Mouse (Mus musculus): ENCODE measurements at regions not wholly inside any gene's neighbourhood (a gene's known extent, or its start where the extent isn't known, plus 50 kb on each side); places are given as distances from the start of the nearest gene placed in this dataset.

GRCm38 (mm10) chr16:77537351-77537750 is 64.5 kb downstream of the Gm11146 start:
- H3K27ac ChIP-seq, result no peak overlapping the region
- H3K4me3 ChIP-seq, result no peak overlapping the region
- WGBS, result 76% methylated on average over 4 of the region's 4 CpGs
- ATAC-seq (ENCODE audit: insufficient number of reproducible peaks, low FRiP score, low TSS enrichment, low read depth), result no peak
- H3K4me2 ChIP-seq, result no peak overlapping the region
- H3K36me3 ChIP-seq, result no peaks in the 10 kb centered on the region
- H3K27me3 ChIP-seq, result no peaks in the 10 kb centered on the region
- H3K9me3 ChIP-seq, result no peaks in the 10 kb centered on the region
- no peaks in the 10 kb centered on the region for H3K4me1 ChIP-seq
- no peak overlapping the region for H3K9ac ChIP-seq

- Histone ChIP-seq H3K4me3 (no peak overlapping the region), H3K9ac (no peak overlapping the region), H3K4me2 (no peak overlapping the region), H3K4me1 (no peaks in the 10 kb centered on the region), H3K9me3 (no peaks in the 10 kb centered on the region), H3K27me3 (no peaks in the 10 kb centered on the region), H3K36me3 (no peaks in the 10 kb centered on the region), H3K27ac (no peak overlapping the region)
- no peak for ATAC-seq (ENCODE audit: insufficient number of reproducible peaks, low FRiP score, low TSS enrichment, low read depth)
- 73% methylated on average over 10 of the region's 10 CpGs for WGBS
Observed at GRCm38 (mm10) chr16:77536746-77537145, 65.1 kb downstream of the Gm11146 start.

DNA sequence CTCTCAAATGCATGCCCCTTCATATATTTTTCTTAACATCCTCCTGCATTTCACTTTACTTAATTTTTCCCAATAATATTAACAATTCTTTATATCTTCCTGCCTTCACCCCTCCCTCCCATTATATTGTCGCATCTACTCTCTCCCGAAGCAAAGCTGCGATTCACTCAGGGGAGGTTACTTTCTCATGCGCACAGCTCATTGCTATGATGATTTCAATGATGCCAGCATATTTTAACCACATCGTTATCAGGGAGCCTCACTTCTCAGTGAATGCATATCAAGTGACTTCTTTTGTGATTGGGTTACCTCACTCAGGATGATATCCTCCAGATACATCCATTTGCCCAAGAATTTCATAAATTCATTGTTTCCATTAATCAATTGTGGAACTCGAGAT is 65.6 kb downstream of the Gm11146 start:
- Histone ChIP-seq H3K9me3 (no peaks in the 10 kb centered on the region), H3K9ac (no peak overlapping the region), H3K27me3 (no peaks in the 10 kb centered on the region), H3K27ac (no peak overlapping the region), H3K4me1 (no peaks in the 10 kb centered on the region), H3K36me3 (no peaks in the 10 kb centered on the region), H3K4me3 (no peak overlapping the region), H3K4me2 (no peak overlapping the region)
- no peak for ATAC-seq (ENCODE audit: insufficient number of reproducible peaks, low FRiP score, low TSS enrichment, low read depth)
- WGBS, result 73% methylated on average over 6 of the region's 6 CpGs

DNA sequence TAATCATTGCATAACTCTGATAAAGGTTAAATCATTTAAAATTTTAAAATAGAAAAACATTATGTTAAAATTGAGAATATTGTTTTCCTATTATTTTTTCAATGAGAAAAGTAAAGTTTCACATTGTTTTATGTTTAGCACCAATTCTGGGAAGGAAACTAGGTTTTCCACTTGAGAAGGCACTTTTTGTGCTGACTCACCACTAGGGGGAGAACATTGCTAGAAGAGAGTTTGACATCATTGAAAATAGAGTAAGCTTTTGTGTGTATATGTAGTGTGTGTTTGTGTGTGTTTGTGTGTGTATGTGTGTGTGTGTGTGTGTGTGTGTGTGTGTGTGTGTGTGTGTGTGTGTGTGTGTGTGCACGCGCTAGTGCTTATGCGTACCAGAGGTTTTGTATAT is 66.9 kb downstream of the Gm11146 start:
- H3K9ac ChIP-seq, result no peak overlapping the region
- H3K4me3 ChIP-seq, result no peak overlapping the region
- no peak overlapping the region for H3K4me2 ChIP-seq
- no peak overlapping the region for H3K27ac ChIP-seq
- H3K27me3 ChIP-seq, result no peaks in the 10 kb centered on the region
- ATAC-seq (ENCODE audit: insufficient number of reproducible peaks, low FRiP score, low TSS enrichment, low read depth), result no peak
- WGBS, result 85% methylated on average over 3 of the region's 3 CpGs
- H3K4me1 ChIP-seq, result no peaks in the 10 kb centered on the region
- H3K36me3 ChIP-seq, result peaks cover 5% of the 10 kb centered on the region; the same call in 1 of the 2 replicates
- no peaks in the 10 kb centered on the region for H3K9me3 ChIP-seq

GRCm38 (mm10) chr16:77531596-77531995 is 70.3 kb downstream of the Gm11146 start:
- ATAC-seq (ENCODE audit: insufficient number of reproducible peaks, low FRiP score, low TSS enrichment, low read depth), result no peak
- Histone ChIP-seq H3K4me3 (no peak overlapping the region), H3K27me3 (no peaks in the 10 kb centered on the region), H3K9me3 (no peaks in the 10 kb centered on the region), H3K36me3 (peaks cover 5% of the 10 kb centered on the region; the same call in 1 of the 2 replicates), H3K9ac (no peak overlapping the region), H3K27ac (no peak overlapping the region), H3K4me1 (no peaks in the 10 kb centered on the region), H3K4me2 (no peak overlapping the region)
- WGBS, result 80% methylated on average over 10 of the region's 10 CpGs

GRCm38 (mm10) chr16:77527951-77528350 is 73.9 kb downstream of the Gm11146 start:
- H3K4me2 ChIP-seq, result no peak overlapping the region
- H3K36me3 ChIP-seq, result peaks cover 5% of the 10 kb centered on the region; the same call in 1 of the 2 replicates
- no peaks in the 10 kb centered on the region for H3K4me1 ChIP-seq
- no peaks in the 10 kb centered on the region for H3K27me3 ChIP-seq
- no peak overlapping the region for H3K27ac ChIP-seq
- ATAC-seq (ENCODE audit: insufficient number of reproducible peaks, low FRiP score, low TSS enrichment, low read depth), result no peak
- 58% methylated on average over 1 of the region's 1 CpGs for WGBS
- H3K9ac ChIP-seq, result no peak overlapping the region
- no peak overlapping the region for H3K4me3 ChIP-seq
- H3K9me3 ChIP-seq, result no peaks in the 10 kb centered on the region

DNA sequence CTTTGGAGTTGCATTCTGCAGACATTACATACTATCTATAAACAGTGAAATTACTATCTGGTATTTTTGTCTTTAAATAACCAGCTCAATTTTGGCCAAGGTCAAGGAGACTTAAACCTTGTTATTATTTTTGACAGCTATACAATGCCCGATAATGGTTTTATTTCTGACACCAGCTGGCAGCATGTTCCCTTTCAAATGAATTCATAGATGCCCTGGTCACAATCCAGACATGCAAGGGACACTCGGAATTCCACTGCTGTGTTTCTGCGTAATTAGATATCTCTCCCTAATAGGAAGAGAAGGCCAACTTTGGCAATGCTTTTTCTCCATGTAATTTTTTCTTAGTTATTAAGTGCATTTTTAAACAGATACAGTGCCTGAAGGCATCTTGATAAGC is 87.3 kb downstream of the Gm11146 start:
- H3K27ac ChIP-seq, result no peak overlapping the region
- no peak overlapping the region for H3K4me2 ChIP-seq
- 79% methylated on average over 3 of the region's 3 CpGs for WGBS
- no peak overlapping the region for H3K4me3 ChIP-seq
- no peaks in the 10 kb centered on the region for H3K27me3 ChIP-seq
- no peaks in the 10 kb centered on the region for H3K9me3 ChIP-seq
- no peak overlapping the region for H3K9ac ChIP-seq
- no peak for ATAC-seq (ENCODE audit: insufficient number of reproducible peaks, low FRiP score, low TSS enrichment, low read depth)
- no peaks in the 10 kb centered on the region for H3K36me3 ChIP-seq
- no peaks in the 10 kb centered on the region for H3K4me1 ChIP-seq

- Histone ChIP-seq H3K27me3 (no peaks in the 10 kb centered on the region), H3K27ac (no peak overlapping the region), H3K4me1 (peaks cover 12% of the 10 kb centered on the region), H3K9ac (no peak overlapping the region), H3K4me2 (no peak overlapping the region), H3K9me3 (no peaks in the 10 kb centered on the region), H3K36me3 (no peaks in the 10 kb centered on the region), H3K4me3 (no peak overlapping the region)
- no peak for ATAC-seq (ENCODE audit: insufficient number of reproducible peaks, low FRiP score, low TSS enrichment, low read depth)
- 47% methylated on average over 5 of the region's 5 CpGs for WGBS
Observed at GRCm38 (mm10) chr16:77503556-77503955, 98.3 kb downstream of the Gm11146 start.

- H3K9ac ChIP-seq, result no peak overlapping the region
- no peaks in the 10 kb centered on the region for H3K36me3 ChIP-seq
- H3K9me3 ChIP-seq, result no peaks in the 10 kb centered on the region
- ATAC-seq (ENCODE audit: insufficient number of reproducible peaks, low FRiP score, low TSS enrichment, low read depth), result no peak
- H3K4me3 ChIP-seq, result no peak overlapping the region
- no peak overlapping the region for H3K4me2 ChIP-seq
- peaks cover 12% of the 10 kb centered on the region for H3K4me1 ChIP-seq
- H3K27me3 ChIP-seq, result no peaks in the 10 kb centered on the region
- no peak overlapping the region for H3K27ac ChIP-seq
- WGBS, result 67% methylated on average over 5 of the region's 5 CpGs
Observed at GRCm38 (mm10) chr16:77502916-77503315, 99.0 kb downstream of the Gm11146 start.

- no peak for ATAC-seq (ENCODE audit: insufficient number of reproducible peaks, low FRiP score, low TSS enrichment, low read depth)
- H3K27me3 ChIP-seq, result no peaks in the 10 kb centered on the region
- H3K9me3 ChIP-seq, result no peaks in the 10 kb centered on the region
- no peak overlapping the region for H3K9ac ChIP-seq
- H3K4me1 ChIP-seq, result peaks cover 12% of the 10 kb centered on the region
- no peaks in the 10 kb centered on the region for H3K36me3 ChIP-seq
- WGBS, result 51% methylated on average over 3 of the region's 3 CpGs
- H3K4me3 ChIP-seq, result peak overlapping the region; percentile 14
- H3K4me2 ChIP-seq, result 0 out of 2 replicates have a peak overlapping the region, but pooled peaks have one; percentile 20
- no peak overlapping the region for H3K27ac ChIP-seq
Observed at GRCm38 (mm10) chr16:77502026-77502425, 99.9 kb downstream of the Gm11146 start.

- ATAC-seq (ENCODE audit: insufficient number of reproducible peaks, low FRiP score, low TSS enrichment, low read depth), result no peak
- Histone ChIP-seq H3K4me1 (peaks cover 12% of the 10 kb centered on the region), H3K9me3 (no peaks in the 10 kb centered on the region), H3K4me3 (peak overlapping the region; percentile 37), H3K27me3 (no peaks in the 10 kb centered on the region), H3K36me3 (no peaks in the 10 kb centered on the region), H3K4me2 (peak overlapping the region; percentile 44), H3K27ac (peak overlapping the region; percentile 93), H3K9ac (no peak overlapping the region)
- WGBS, result 12% methylated on average over 4 of the region's 4 CpGs
Observed at GRCm38 (mm10) chr16:77500981-77501380, 100.9 kb downstream of the Gm11146 start.

DNA sequence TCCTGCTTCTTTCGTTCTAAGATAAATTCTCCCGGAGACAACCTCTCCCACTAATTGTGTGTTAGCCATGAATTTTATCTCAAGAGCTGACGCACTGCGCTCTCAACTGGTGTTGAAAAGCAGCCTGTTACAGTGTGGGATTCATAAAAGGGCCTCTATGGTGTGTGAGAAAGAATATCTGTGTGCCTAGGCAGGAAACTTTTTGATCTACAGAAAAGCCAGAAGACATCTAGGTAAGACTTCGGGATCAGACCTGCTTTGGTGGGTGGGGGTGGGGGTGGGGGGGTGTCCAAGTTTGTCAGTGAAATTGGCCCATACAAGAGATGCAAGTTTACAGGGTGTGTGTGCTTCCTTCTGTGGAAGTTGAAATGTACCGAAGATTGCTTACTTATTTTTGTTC is 101.5 kb downstream of the Gm11146 start:
- H3K4me3 ChIP-seq, result peak overlapping the region; percentile 37

More for the DNA sequence above, 101.5 kb downstream of the Gm11146 start:
- peaks cover 12% of the 10 kb centered on the region for H3K4me1 ChIP-seq
- H3K4me2 ChIP-seq, result peak overlapping the region; percentile 44
- peak overlapping the region; percentile 93 for H3K27ac ChIP-seq
- 12% methylated on average over 6 of the region's 6 CpGs for WGBS
- H3K9ac ChIP-seq, result no peak overlapping the region; the same call in 1 of the 2 replicates
- no peaks in the 10 kb centered on the region for H3K27me3 ChIP-seq
- H3K36me3 ChIP-seq, result no peaks in the 10 kb centered on the region
- no peaks in the 10 kb centered on the region for H3K9me3 ChIP-seq
- no peak for ATAC-seq (ENCODE audit: insufficient number of reproducible peaks, low FRiP score, low TSS enrichment, low read depth)

All from limb, embryonic 15.5 days (tissue).